Mouse (Mus musculus): Measurements from ENCODE around the gene Etv6.

DNA sequence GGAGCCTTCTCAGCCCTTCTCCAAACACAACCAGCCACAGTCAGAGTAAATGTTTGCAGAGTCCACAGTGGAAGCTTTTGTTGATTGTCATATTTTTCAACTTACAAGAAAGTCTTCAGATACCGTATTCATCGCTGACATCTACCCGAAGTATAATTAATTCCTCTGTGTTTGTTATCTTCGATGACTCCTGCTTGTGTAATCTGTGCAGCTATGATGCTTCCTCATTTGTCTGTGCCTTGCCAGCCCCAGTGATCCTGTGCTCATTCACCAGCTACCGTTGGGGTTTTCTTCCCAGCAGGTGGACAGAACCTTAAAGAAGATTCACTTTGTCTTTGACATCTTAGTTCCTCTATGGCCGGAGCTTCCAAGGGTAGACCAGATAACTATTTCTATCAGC, 37.4 kb downstream of the Etv6 start:
- TF ChIP-seq CTCF (IDR thresholded peaks at IDR 0.05; ENCODE audit: insufficient read depth, low read depth, low read length), result no peak
- no peak for TF ChIP-seq POLR2A (IDR thresholded peaks at IDR 0.05; ENCODE audit: insufficient read depth, low read depth, low read length)
